ENCODE assay signal across 25 mouse cellular contexts in the genomic region with DNA sequence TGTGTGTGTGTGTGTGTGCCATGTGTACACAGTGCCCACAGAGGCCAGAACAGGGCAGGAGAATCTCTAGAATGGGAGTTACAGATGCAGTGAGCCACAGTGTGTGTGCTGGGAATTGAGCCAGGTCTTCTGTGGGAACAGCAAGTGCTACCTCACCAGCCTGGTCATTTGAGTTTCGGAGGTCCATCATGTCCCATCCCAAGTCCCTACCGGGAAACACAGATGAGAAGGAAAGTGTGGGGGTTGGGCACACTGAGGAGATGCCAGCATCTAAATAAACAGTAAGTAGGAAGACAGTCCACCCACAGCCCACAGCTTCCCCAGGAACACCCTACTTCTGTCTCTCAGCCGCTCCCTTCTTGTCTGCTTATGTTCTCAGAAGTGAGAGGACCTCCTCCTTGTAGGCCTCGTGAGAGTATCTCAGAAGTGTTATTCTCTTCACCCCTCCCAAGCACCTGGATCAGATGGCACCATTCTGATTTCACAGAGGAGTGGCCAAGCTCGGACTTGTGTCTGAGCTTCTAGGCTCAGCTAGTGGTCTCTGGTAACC. TPM values are rescaled to one million over a fixed set of nuclear protein-coding genes. Genes with fewer than 3 reads are reported as not detected.
DNase-seq lines count a peak whose midpoint lies in the region; ATAC-seq lines count a peak whose summit lies in the region.
"Had no signal": no experiment of that assay in that cellular context is flagged by ENCODE, and none has a peak within 500 bp of the region (broad histone marks: within the 10 kb centered on the region; RNA-seq: fewer than 3 reads in every experiment).

No protein-coding gene starts in this region.

- DNase-seq in frontal cortex, postnatal 14 days (ENCODE audit: low spot score in 2 of 2): no peak
- no peak for DNase-seq in liver, embryonic 13.5 days
- DNase-seq in liver: no peak
- peak; percentile 59 for DNase-seq in lung, postnatal 14 days
- peak; percentile 39 for DNase-seq in right cerebral cortex, postnatal 25 days
- DNase-seq in hindbrain, embryonic 14.5 days (ENCODE audit: low spot score): no peak
- DNase-seq in thymus, adult 18-20 months: no peak
- DNase-seq: adrenal gland, adult 2 months; gastrocnemius, postnatal 10 days; heart, adult 2 months; retina, postnatal 1 day had no signal

- peaks cover 71% of the 10 kb centered on the region for H3K4me1 ChIP-seq in liver, embryonic 13.5 days (replicated peaks)
- no peaks in the 10 kb centered on the region for H3K4me1 ChIP-seq in hindbrain, embryonic 14.5 days (replicated peaks; ENCODE audit: control insufficient read depth, insufficient read depth, low read length)
- H3K4me1 ChIP-seq: embryonic facial prominence, embryonic 10.5 days; hindbrain, embryonic 13.5 days; kidney, embryonic 15.5 days; limb, embryonic 10.5 days; midbrain, embryonic 13.5 days; neural tube, embryonic 15.5 days had no signal

- peaks cover 15% of the 10 kb centered on the region for H3K36me3 ChIP-seq in liver, embryonic 13.5 days
- no peaks in the 10 kb centered on the region for H3K36me3 ChIP-seq in hindbrain, embryonic 14.5 days (replicated peaks; ENCODE audit: control insufficient read depth, insufficient read depth)
- H3K36me3 ChIP-seq: forebrain, embryonic 15.5 days; neural tube, embryonic 15.5 days had no signal

- WGBS in liver, embryonic 13.5 days (ENCODE audit: insufficient replicate concordance): 71% methylated on average over 5 of the region's 5 CpGs
- 98% methylated on average over 5 of the region's 5 CpGs for WGBS in hindbrain, embryonic 14.5 days

- H3K4me2 ChIP-seq in liver, embryonic 13.5 days: no peak overlapping the region
- no peak overlapping the region for H3K4me2 ChIP-seq in hindbrain, embryonic 14.5 days (replicated peaks)
- H3K4me2 ChIP-seq: forebrain, embryonic 15.5 days; hindbrain, embryonic 13.5 days; kidney, embryonic 15.5 days; liver, embryonic 15.5 days; midbrain, embryonic 13.5 days; neural tube, embryonic 15.5 days had no signal

- H3K4me3 ChIP-seq in liver, embryonic 13.5 days (replicated peaks): no peak overlapping the region
- no peak overlapping the region for H3K4me3 ChIP-seq in hindbrain, embryonic 14.5 days (replicated peaks; ENCODE audit: low read length)
- H3K4me3 ChIP-seq: embryonic facial prominence, embryonic 10.5 days; erythroblast, embryonic 14.5 days; forebrain, embryonic 15.5 days; heart, adult 2 months; hindbrain, embryonic 13.5 days; kidney, embryonic 15.5 days; limb, embryonic 10.5 days; liver, embryonic 15.5 days; midbrain, embryonic 13.5 days; myocyte; neural tube, embryonic 15.5 days had no signal

- H3K27ac ChIP-seq in liver, embryonic 13.5 days: peak overlapping the region; percentile 25
- no peak overlapping the region for H3K27ac ChIP-seq in hindbrain, embryonic 14.5 days
- H3K27ac ChIP-seq: embryonic facial prominence, embryonic 10.5 days; forebrain, embryonic 15.5 days; heart, adult 2 months; hindbrain, embryonic 13.5 days; kidney, embryonic 15.5 days; limb, embryonic 10.5 days; liver, embryonic 15.5 days; midbrain, embryonic 13.5 days; neural tube, embryonic 15.5 days had no signal

- no peaks in the 10 kb centered on the region for H3K9me3 ChIP-seq in liver, embryonic 13.5 days (replicated peaks)
- no peaks in the 10 kb centered on the region for H3K9me3 ChIP-seq in hindbrain, embryonic 14.5 days (ENCODE audit: control insufficient read depth, low read length)
- H3K9me3 ChIP-seq: embryonic facial prominence, embryonic 10.5 days; forebrain, embryonic 15.5 days; G1E; hindbrain, embryonic 13.5 days; kidney, embryonic 15.5 days; limb, embryonic 10.5 days; liver, embryonic 15.5 days; midbrain, embryonic 13.5 days; neural tube, embryonic 15.5 days had no signal

- H3K9ac ChIP-seq in liver, embryonic 13.5 days: peak overlapping the region; percentile 1; the same call in 1 of the 2 replicates
- H3K9ac ChIP-seq in hindbrain, embryonic 14.5 days: no peak overlapping the region
- H3K9ac ChIP-seq: forebrain, embryonic 15.5 days; hindbrain, embryonic 13.5 days; kidney, embryonic 15.5 days; liver, embryonic 15.5 days; midbrain, embryonic 13.5 days; neural tube, embryonic 15.5 days had no signal

- peak; percentile 91 for ATAC-seq in frontal cortex, adult (ENCODE audit: low TSS enrichment)
- ATAC-seq in liver, embryonic 13.5 days (ENCODE audit: low read depth): no peak
- ATAC-seq in hindbrain, embryonic 14.5 days (ENCODE audit: low FRiP score): no peak
- ATAC-seq: CD4-positive, CD25-positive, alpha-beta regulatory T cell, adult 4 months; forebrain, embryonic 15.5 days; intestine, embryonic 16.5 days; midbrain, embryonic 13.5 days had no signal

- no peaks in the 10 kb centered on the region for H3K27me3 ChIP-seq in liver, embryonic 13.5 days
- H3K27me3 ChIP-seq in hindbrain, embryonic 14.5 days (ENCODE audit: control insufficient read depth, insufficient read depth, low read length): no peaks in the 10 kb centered on the region
- H3K27me3 ChIP-seq: forebrain, embryonic 15.5 days; hindbrain, embryonic 13.5 days; kidney, embryonic 15.5 days; liver, embryonic 15.5 days; midbrain, embryonic 13.5 days; neural tube, embryonic 15.5 days had no signal

RNA-seq across cellular contexts. Expression of a gene that starts 27.7 kb away (rescaled TPM):
- 27.3 and 28.7 TPM in 2 replicates for polyA plus RNA-seq in liver, embryonic 13.5 days (2015; fragmentation: Nextera tagmentation; extraction: Ambion mirVana)
- 36.1 and 38.2 TPM in 2 replicates for polyA plus RNA-seq in hindbrain, embryonic 14.5 days (2014; fragmentation: Nextera tagmentation; extraction: Ambion mirVana)

Comparison
In these comparisons a context has a peak if more than half of its experiments do, and no peak if none do; other contexts are left out.
1. DNase-seq: peak in lung, postnatal 14 days (single experiment) and right cerebral cortex, postnatal 25 days (single experiment); none in frontal cortex, postnatal 14 days (0 of 2), liver, embryonic 13.5 days (single experiment), liver (single experiment), hindbrain, embryonic 14.5 days (single experiment) and thymus, adult 18-20 months (0 of 2).